Mouse (Mus musculus) layer of hippocampus, adult 2 months (tissue): ENCODE results near the gene Swsap1. TPM values are rescaled to one million over a fixed set of nuclear protein-coding genes. Genes with fewer than 3 reads are reported as not detected.

Experiments
- DNase-seq, 2 experiments: peaks; one replicate each; pipeline ENCODE4 v3.0.0; 2022; ENCODE audit warnings: low spot score in 2 of 2
- H3K27ac ChIP-seq: fragments of 200-600 bp; 2 replicates; pipeline ENCODE4 v1.8.1; 2022
- H3K4me3 ChIP-seq: fragments of 200-600 bp; 2 replicates; pipeline ENCODE4 v1.8.1; 2022; ENCODE audit warnings: mild to moderate bottlenecking
- CTCF ChIP-seq: fragments of 200-600 bp; conservative IDR thresholded peaks from 2 replicates; pipeline ENCODE4 v1.8.1; 2022; ENCODE audit warnings: antibody characterized with exemption, mild to moderate bottlenecking, moderate library complexity
- total RNA-seq, 2 experiments: library from RNA; stranded (reverse); gene quantifications; 2 replicates each; pipeline ENCODE4 v1.2.3; 2021

The Swsap1 gene
- total RNA-seq, 2 experiments from 2014 or later = 14.8 to 15.9 TPM

- no peak for DNase-seq
- peak; percentile 15; the same call in 1 of the 2 replicates for TF ChIP-seq CTCF
- Histone ChIP-seq H3K4me3 (peak overlapping the region; percentile 52), H3K27ac (no peak overlapping the region)
These were observed 33.0 kb downstream of the Swsap1 start for GRCm38 (mm10) chr9:21988421-21989101.

GRCm38 (mm10) chr9:21989230-21990110, 33.9 kb downstream of the Swsap1 start, which contains the start of gene Rgl3:
TSS of gene Rgl3 (minus strand) at chr9:21989446.
- no peak for DNase-seq
- no peak for TF ChIP-seq CTCF
- Histone ChIP-seq H3K4me3 (peak within 1 kb of the TSS; percentile 52), H3K27ac (no peak within 1 kb of the TSS)

GRCm38 (mm10) chr9:21992227-21992626, 36.7 kb downstream of the Swsap1 start:
- no peak for DNase-seq
- H3K27ac ChIP-seq = no peak overlapping the region
- no peak for TF ChIP-seq CTCF
- no peak overlapping the region for H3K4me3 ChIP-seq

GRCm38 (mm10) chr9:21996178-21996867, 40.8 kb downstream of the Swsap1 start:
- no peak overlapping the region for H3K4me3 ChIP-seq
- no peak for TF ChIP-seq CTCF

GRCm38 (mm10) chr9:22000296-22000695, 44.7 kb downstream of the Swsap1 start:
- no peak overlapping the region for H3K4me3 ChIP-seq
- no peak overlapping the region for H3K27ac ChIP-seq
- DNase-seq = no peak
- no peak for TF ChIP-seq CTCF

More at GRCm38 (mm10) chr9:21996178-21996867, 40.8 kb downstream of the Swsap1 start:
- no peak overlapping the region for H3K27ac ChIP-seq
- DNase-seq = no peak

GRCm38 (mm10) chr9:22001633-22002032, 46.1 kb downstream of the Swsap1 start:
- peak overlapping the region; percentile 61; the same call in 1 of the 2 replicates for H3K4me3 ChIP-seq
- DNase-seq = no peak

GRCm38 (mm10) chr9:22002194-22003162, 46.9 kb downstream of the Swsap1 start, which contains the start of the genes Ccdc151 and Prkcsh:
TSS of gene Ccdc151 (minus strand) at chr9:22002634.
TSS of gene Prkcsh (plus strand) at chr9:22002806.
- H3K27ac ChIP-seq = peak within 1 kb of the TSS; percentile 85
- DNase-seq = peak; percentile 99 to 100

More at GRCm38 (mm10) chr9:22001633-22002032, 46.1 kb downstream of the Swsap1 start:
- peak overlapping the region; percentile 85 for H3K27ac ChIP-seq
- TF ChIP-seq CTCF = peak; percentile 57

GRCm38 (mm10) chr9:22003163-22003554, 47.6 kb downstream of the Swsap1 start:
- Histone ChIP-seq H3K27ac (peak overlapping the region; percentile 85), H3K4me3 (peak overlapping the region; percentile 83)
- no peak for TF ChIP-seq CTCF
- no peak for DNase-seq

More at GRCm38 (mm10) chr9:22002194-22003162, 46.9 kb downstream of the Swsap1 start, which contains the start of the genes Ccdc151 and Prkcsh:
- H3K4me3 ChIP-seq = peak within 1 kb of the TSS; percentile 83
- no peak for TF ChIP-seq CTCF

- Histone ChIP-seq H3K27ac (no peak overlapping the region), H3K4me3 (peak overlapping the region; percentile 83; the same call in 1 of the 2 replicates)
- no peak for TF ChIP-seq CTCF
- no peak for DNase-seq
These were observed 49.0 kb downstream of the Swsap1 start for GRCm38 (mm10) chr9:22004546-22004945.

Other genes with a start within 250 kb of the Swsap1 start
- 10 to 100 TPM; 12.0 to 16.2 TPM for gene Ldlr, start 232.3 kb upstream of the Swsap1 start, total RNA-seq
- gene Spc24, start 195.5 kb upstream of the Swsap1 start, total RNA-seq = 1 to 10 TPM; 2.2 to 2.9 TPM
- gene Kank2, start 157.0 kb upstream of the Swsap1 start, total RNA-seq = 1 to 10 TPM; 7.0 to 8.4 TPM
- gene Angptl8, start 120.2 kb upstream of the Swsap1 start, total RNA-seq = not detected
- gene Dock6, start 103.1 kb upstream of the Swsap1 start, total RNA-seq = 10 to 100 TPM; 12.2 to 13.6 TPM
- gene Rab3d, start 37.6 kb upstream of the Swsap1 start, total RNA-seq = 10 to 100 TPM; 16.7 to 18.8 TPM
- 10 to 100 TPM; 18.9 to 21.4 TPM for gene Ccdc159, start 28.3 kb upstream of the Swsap1 start, total RNA-seq
- gene Tmem205, start 28.2 kb upstream of the Swsap1 start, total RNA-seq = 10 to 100 TPM; 44.4 to 45.9 TPM
- gene Plppr2, start 18.7 kb upstream of the Swsap1 start, total RNA-seq = 100 to 1,000 TPM; 297 to 300 TPM
- gene Epor, start 7.8 kb downstream of the Swsap1 start, total RNA-seq = 1 to 10 TPM; 7.8 to 9.1 TPM
- gene Rgl3, start 33.7 kb downstream of the Swsap1 start, total RNA-seq = 1 to 10 TPM; 2.9 to 3.8 TPM
- 1 to 10 TPM; 8.5 to 9.2 TPM for gene Ccdc151, start 46.9 kb downstream of the Swsap1 start, total RNA-seq
- 100 to 1,000 TPM; 106 to 111 TPM for gene Prkcsh, start 47.1 kb downstream of the Swsap1 start, total RNA-seq
- gene Elavl3, start 96.3 kb downstream of the Swsap1 start, total RNA-seq = 100 to 1,000 TPM; 156 to 160 TPM
- 1 to 10 TPM; 2.2 to 6.3 TPM for gene Gm49318, start 115.5 kb downstream of the Swsap1 start, total RNA-seq
- gene Zfp653, start 115.6 kb downstream of the Swsap1 start, total RNA-seq = 10 to 100 TPM; 22.3 to 25.2 TPM
- gene Ecsit, start 129.7 kb downstream of the Swsap1 start, total RNA-seq = 10 to 100 TPM; 44.7 to 47.2 TPM
- gene Cnn1, start 143.5 kb downstream of the Swsap1 start, total RNA-seq = 1 to 10 TPM in 1 of 2 experiments, under 1 TPM in 1; 0.44 to 1.4 TPM
- 10 to 100 TPM; 54.6 to 54.8 TPM for gene Elof1, start 161.4 kb downstream of the Swsap1 start, total RNA-seq
- under 1 TPM; 0.27 to 0.69 TPM for gene Acp5, start 180.0 kb downstream of the Swsap1 start, total RNA-seq
- 10 to 100 TPM; 49.0 to 50.5 TPM for gene Pigyl, start 201.1 kb downstream of the Swsap1 start, total RNA-seq
- gene Zfp872, start 232.3 kb downstream of the Swsap1 start, total RNA-seq = under 1 TPM in 1 of 2 experiments, not detected in 1; 0.42 TPM